Mouse (Mus musculus) neutrophil, adult 5-6 weeks (primary cell): ENCODE measurements at regions not wholly inside any gene's neighbourhood (a gene's known extent, or its start where the extent isn't known, plus 50 kb on each side); places are given as distances from the start of the nearest gene placed in this dataset.
"Not testable (repeated sequence)": the region's sequence is repeated elsewhere in the genome, so short reads cannot be mapped to it uniquely, and the experiment has no call there.

Source experiments
- ATAC-seq: fragments of 151-379, 151-347 bp; 2 replicates; pipeline ENCODE4 v1.8.0; 2017; ENCODE audit warnings: mild to moderate bottlenecking, moderate TSS enrichment; ENCODE audit not compliant: insufficient number of reproducible peaks, poor library complexity, low FRiP score, severe bottlenecking; ENCODE audit errors: extremely low read depth

- no peak for ATAC-seq
Measured at GRCm38 (mm10) chr5:52026148-52026547, 164.2 kb downstream of the Dhx15 start.

GRCm38 (mm10) chr5:52023212-52023611 lies 167.1 kb downstream of the Dhx15 start:
- no peak for ATAC-seq

- ATAC-seq: no peak
Measured at GRCm38 (mm10) chr5:52016992-52017391, 173.3 kb downstream of the Dhx15 start.

- no peak for ATAC-seq
Measured at GRCm38 (mm10) chr5:52015786-52016185, 174.5 kb downstream of the Dhx15 start.

GRCm38 (mm10) chr5:52010426-52010825 lies 179.9 kb downstream of the Dhx15 start:
- no peak for ATAC-seq

GRCm38 (mm10) chr5:52008942-52009341 lies 181.4 kb downstream of the Dhx15 start:
- no peak for ATAC-seq

- ATAC-seq: no peak
Measured at GRCm38 (mm10) chr5:52006843-52007242, 183.5 kb downstream of the Dhx15 start.

GRCm38 (mm10) chr5:51990847-51991610 lies 199.3 kb downstream of the Dhx15 start:
- ATAC-seq: no peak

- no peak for ATAC-seq
Measured at GRCm38 (mm10) chr5:51989396-51989795, 200.9 kb downstream of the Dhx15 start.

GRCm38 (mm10) chr5:51988913-51989312 lies 201.4 kb downstream of the Dhx15 start:
- ATAC-seq: no peak

GRCm38 (mm10) chr5:51984966-51985365 lies 205.3 kb downstream of the Dhx15 start:
- no peak for ATAC-seq

GRCm38 (mm10) chr5:51982780-51983179 lies 207.5 kb downstream of the Dhx15 start:
- no peak for ATAC-seq

- no peak for ATAC-seq
Measured at GRCm38 (mm10) chr5:51980901-51981300, 209.4 kb downstream of the Dhx15 start.

- no peak for ATAC-seq
Measured at GRCm38 (mm10) chr5:51952499-51952898, 237.8 kb downstream of the Dhx15 start.

- ATAC-seq: no peak
Measured at GRCm38 (mm10) chr5:51949996-51950395, 240.3 kb downstream of the Dhx15 start.

- no peak for ATAC-seq
Measured at GRCm38 (mm10) chr5:51946062-51946461, 244.3 kb downstream of the Dhx15 start.

GRCm38 (mm10) chr5:51941925-51942291 lies 248.4 kb downstream of the Dhx15 start:
- ATAC-seq: not testable (repeated sequence)

GRCm38 (mm10) chr5:51941255-51941924 lies 248.9 kb downstream of the Dhx15 start:
- ATAC-seq: no peak

GRCm38 (mm10) chr5:51938845-51939244 lies 251.5 kb downstream of the Dhx15 start:
- no peak for ATAC-seq

- ATAC-seq: no peak
Measured at GRCm38 (mm10) chr5:51937320-51937719, 253.0 kb downstream of the Dhx15 start.
